22 mouse cellular contexts compared by ENCODE assay signal in genomic region chr7:49420139-49420802, GRCm38 (mm10).
A peak's percentile ranks its signal among the peaks of the same experiment; 100 is the strongest.
DNase-seq lines count a peak whose midpoint lies in the region; TF ChIP-seq lines count a peak whose summit lies in the region.
"Had no signal": no experiment of that assay in that cellular context is flagged by ENCODE, and none has a peak within 500 bp of the region (broad histone marks: within the 10 kb centered on the region; RNA-seq: fewer than 3 reads in every experiment).

No protein-coding gene starts in this region.

- H3K4me3 ChIP-seq in gastrocnemius, adult 2 months, result no peak overlapping the region; the same call in 1 of the 2 replicates
- H3K4me3 ChIP-seq: erythroblast, embryonic 14.5 days; heart, adult 2 months; heart, embryonic 13.5 days; hindbrain, embryonic 13.5 days; kidney, embryonic 15.5 days; neural tube, embryonic 15.5 days had no signal

- no peak for TF ChIP-seq CTCF in gastrocnemius, adult 2 months (IDR thresholded peaks at IDR 0.05)

- H3K27ac ChIP-seq in gastrocnemius, adult 2 months, result peak overlapping the region; percentile 70
- H3K27ac ChIP-seq: heart, adult 2 months; heart, embryonic 13.5 days; hindbrain, embryonic 13.5 days; kidney, embryonic 15.5 days; neural tube, embryonic 15.5 days had no signal

- intact Hi-C loops in gastrocnemius, adult 2 months (cut with DNase I), result no loop called here

- DNase-seq in adrenal gland, postnatal 14 days, result peak; percentile 39
- DNase-seq in adrenal gland, adult 2 months, result no peak
- peak; percentile 59 for DNase-seq in gastrocnemius, adult 2 months
- DNase-seq in gastrocnemius, postnatal 4 days (ENCODE audit: low spot score in 2 of 2), result no peak
- peak; percentile 40 to 55 for DNase-seq in urinary bladder, postnatal 36 days (ENCODE audit: low spot score in 2 of 2)
- no peak for DNase-seq in urinary bladder, adult 2 months (ENCODE audit: low spot score)
- DNase-seq in embryo, embryonic 10 days (ENCODE audit: low spot score), result no peak
- DNase-seq in cerebellum, adult 9-11 months, result no peak
- DNase-seq: cerebellum, adult 8-10 months; gastrocnemius, postnatal 14 days; heart, adult 2 months; kidney, adult 11 months; kidney, postnatal 36 days; liver, postnatal 0 days; right cerebral cortex, adult 18-20 months; right cerebral cortex, postnatal 4 days; thymus, postnatal 14 days had no signal

Comparison
In these comparisons a context has a peak if more than half of its experiments do, and no peak if none do; other contexts are left out.
1. DNase-seq: peak in adrenal gland, postnatal 14 days (single experiment), gastrocnemius, adult 2 months (single experiment) and urinary bladder, postnatal 36 days (2 of 2); none in adrenal gland, adult 2 months (single experiment), gastrocnemius, postnatal 4 days (0 of 2), urinary bladder, adult 2 months (single experiment), embryo, embryonic 10 days (single experiment) and cerebellum, adult 9-11 months (single experiment).